Mouse (Mus musculus) layer of hippocampus, adult 9-11 months (tissue): ENCODE results near the gene Prr14.

Experiments used
- DNase-seq: peaks from one replicate; pipeline ENCODE4 v3.0.0; 2022

Gene Prr14

GRCm38 (mm10) chr7:127513016-127513390 is 53.6 kb downstream of the Prr14 start:
- DNase-seq, result peak; percentile 24

GRCm38 (mm10) chr7:127513781-127514180 is 54.4 kb downstream of the Prr14 start:
- no peak for DNase-seq

- DNase-seq, result no peak
Observed at GRCm38 (mm10) chr7:127515846-127516245, 56.4 kb downstream of the Prr14 start.

- no peak for DNase-seq
Observed at GRCm38 (mm10) chr7:127516344-127516743, 56.9 kb downstream of the Prr14 start.

- no peak for DNase-seq
Observed at GRCm38 (mm10) chr7:127519284-127519683, 59.9 kb downstream of the Prr14 start, which contains the start of gene Gm42715. Gene Gm42715 (plus strand): TSS chr7:127519584.
